Mouse (Mus musculus) megakaryocyte-erythroid progenitor cell, adult 5 weeks (primary cell): ENCODE measurements around the gene Rest. TPM values are rescaled to one million over a fixed set of nuclear protein-coding genes. Genes with fewer than 3 reads are reported as not detected.

Experiments used
- polyA plus RNA-seq: library from polyadenylated mRNA; stranded (reverse); fragments of >175 nt; gene quantifications from 2 replicates; pipeline ENCODE4 v1.2.3, GENCODE M21; 2012

Rest gene
- polyA plus RNA-seq, result 15.8 and 26.1 TPM in 2 replicates

GRCm38 (mm10) chr5:77265081-77265670 lies at the start of gene Rest:
TSS of gene Rest (plus strand) at chr5:77265491.

GRCm38 (mm10) chr5:77309924-77310772 lies 44.9 kb downstream of the Rest start, which contains the start of the genes Noa1 and Polr2b:
TSS of gene Noa1 (minus strand) at chr5:77310084.
TSS of gene Polr2b (plus strand) at chr5:77310147.

Other genes with a start within 250 kb of the Rest start
- 0.21 and 0.39 TPM in 2 replicates for gene Thegl, start 249.5 kb upstream of the Rest start, polyA plus RNA-seq
- gene Hopx, start 150.4 kb upstream of the Rest start, polyA plus RNA-seq, result 4.0 and 6.8 TPM in 2 replicates
- not detected in 2 replicates for gene Spink2, start 54.0 kb upstream of the Rest start, polyA plus RNA-seq
- 48.0 and 57.0 TPM in 2 replicates for gene Noa1, start 44.6 kb downstream of the Rest start, polyA plus RNA-seq
- gene Polr2b, start 44.7 kb downstream of the Rest start, polyA plus RNA-seq, result 2.1 TPM in 2 replicates
- 2.2 and 4.4 TPM in 2 replicates for gene Igfbp7, start 142.6 kb downstream of the Rest start, polyA plus RNA-seq